Mouse (Mus musculus) lung, adult 2 months (tissue): ENCODE results near the gene Skap1. TPM values are rescaled to one million over a fixed set of nuclear protein-coding genes. Genes with fewer than 3 reads are reported as not detected.
A peak's percentile ranks its signal among the peaks of the same experiment; 100 is the strongest.

Source experiments
- DNase-seq: peaks from one replicate; pipeline ENCODE4 v3.0.0; 2022
- H3K4me1 ChIP-seq: fragments of 200-500 bp; 2 replicates; pipeline ENCODE4 v1.6.1; 2011; ENCODE audit warnings: low read length; ENCODE audit not compliant: control insufficient read depth, insufficient read depth
- H3K4me3 ChIP-seq: fragments of 200-500 bp; replicated peaks from 2 replicates; pipeline ENCODE3; 2011; ENCODE audit warnings: low read depth, mild to moderate bottlenecking, control low read depth, low read length; ENCODE audit errors: extremely low read depth
- CTCF ChIP-seq: fragments of 200-500 bp; IDR thresholded peaks from 2 replicates; pipeline ENCODE4 v1.5.1; 2011; ENCODE audit warnings: mild to moderate bottlenecking, low read length, control low read depth; ENCODE audit not compliant: insufficient read depth
- POLR2A ChIP-seq: fragments of 200-500 bp; IDR thresholded peaks from 2 replicates; pipeline ENCODE4 v1.6.1; 2011; ENCODE audit warnings: low read depth, mild to moderate bottlenecking, control low read depth, low read length, borderline replicate concordance; ENCODE audit errors: extremely low read depth
- WGBS: fragments of 180-500 bp; shearing (Covaris S2); methylation state at CpG from one replicate; pipeline ENCODE4 v1.1.7; 2018; 5-methylcytosine and 5-hydroxymethylcytosine counted together
- polyA plus RNA-seq: library from polyadenylated mRNA; depleted of rRNA; stranded (reverse); fragments of >200 nt; gene quantifications from 2 replicates; pipeline ENCODE4 v1.2.3, GENCODE M21; 2012

Gene Skap1
- polyA plus RNA-seq, 1 experiment, result 2.2 TPM

- DNase-seq, result no peak
- Histone ChIP-seq H3K4me3 (no peak overlapping the region), H3K4me1 (no peaks in the 10 kb centered on the region; the same call in 1 of the 2 replicates)
- no peak for TF ChIP-seq POLR2A
- no peak for TF ChIP-seq CTCF
- WGBS, result 28% methylated on average over 12 of the region's 12 CpGs
Observed at GRCm38 (mm10) chr11:96504509-96505119, 40.2 kb downstream of the Skap1 start.

GRCm38 (mm10) chr11:96505841-96506240, 41.4 kb downstream of the Skap1 start:
- no peak overlapping the region for H3K4me3 ChIP-seq
- TF ChIP-seq POLR2A, result no peak
- no peak for TF ChIP-seq CTCF
- H3K4me1 ChIP-seq, result no peaks in the 10 kb centered on the region; the same call in 1 of the 2 replicates
- no peak for DNase-seq
- WGBS, result 52% methylated on average over 5 of the region's 5 CpGs

- DNase-seq, result no peak
- no peak for TF ChIP-seq CTCF
- no peak for TF ChIP-seq POLR2A
- Histone ChIP-seq H3K4me1 (no peaks in the 10 kb centered on the region), H3K4me3 (no peak overlapping the region)
- 91% methylated on average over 3 of the region's 3 CpGs for WGBS
Observed at GRCm38 (mm10) chr11:96515164-96515563, 50.8 kb downstream of the Skap1 start.

- TF ChIP-seq CTCF (no peak), POLR2A (no peak)
- WGBS, result 75% methylated on average over 6 of the region's 6 CpGs
- H3K4me3 ChIP-seq, result no peak overlapping the region
Observed at GRCm38 (mm10) chr11:96524541-96524940, 60.1 kb downstream of the Skap1 start.

GRCm38 (mm10) chr11:96526137-96526621, 61.8 kb downstream of the Skap1 start:
- no peak overlapping the region for H3K4me3 ChIP-seq
- TF ChIP-seq POLR2A (no peak), CTCF (no peak)
- no peaks in the 10 kb centered on the region for H3K4me1 ChIP-seq
- 73% methylated on average over 16 of the region's 16 CpGs for WGBS
- DNase-seq, result no peak

More at GRCm38 (mm10) chr11:96524541-96524940, 60.1 kb downstream of the Skap1 start:
- DNase-seq, result no peak
- no peaks in the 10 kb centered on the region for H3K4me1 ChIP-seq

- H3K4me1 ChIP-seq, result no peaks in the 10 kb centered on the region
- no peak overlapping the region for H3K4me3 ChIP-seq
- 63% methylated on average over 13 of the region's 13 CpGs for WGBS
- DNase-seq, result no peak
- TF ChIP-seq POLR2A (no peak), CTCF (no peak)
Observed at GRCm38 (mm10) chr11:96531757-96532433, 67.5 kb downstream of the Skap1 start.

- TF ChIP-seq POLR2A, result no peak
- TF ChIP-seq CTCF, result no peak
- no peak overlapping the region for H3K4me3 ChIP-seq
- WGBS, result 77% methylated on average over 2 of the region's 2 CpGs
- no peaks in the 10 kb centered on the region for H3K4me1 ChIP-seq
- no peak for DNase-seq
Observed at GRCm38 (mm10) chr11:96534531-96534930, 70.1 kb downstream of the Skap1 start.

GRCm38 (mm10) chr11:96536146-96536545, 71.8 kb downstream of the Skap1 start:
- H3K4me1 ChIP-seq, result no peaks in the 10 kb centered on the region
- TF ChIP-seq CTCF (peak; percentile 47), POLR2A (no peak)
- WGBS, result 21% methylated on average over 5 of the region's 5 CpGs
- peak; percentile 17 for DNase-seq
- no peak overlapping the region for H3K4me3 ChIP-seq

GRCm38 (mm10) chr11:96542003-96542402, 77.6 kb downstream of the Skap1 start:
- WGBS, result 76% methylated on average over 7 of the region's 7 CpGs
- Histone ChIP-seq H3K4me3 (no peak overlapping the region), H3K4me1 (no peaks in the 10 kb centered on the region)
- DNase-seq, result no peak
- TF ChIP-seq CTCF (no peak), POLR2A (no peak)

GRCm38 (mm10) chr11:96542561-96542960, 78.2 kb downstream of the Skap1 start:
- no peak for DNase-seq
- Histone ChIP-seq H3K4me1 (no peaks in the 10 kb centered on the region), H3K4me3 (no peak overlapping the region)
- WGBS, result 79% methylated on average over 7 of the region's 7 CpGs
- TF ChIP-seq POLR2A (no peak), CTCF (no peak)
